Mouse (Mus musculus): ENCODE measurements around the gene Btbd9. TPM values are rescaled to one million over a fixed set of nuclear protein-coding genes. Genes with fewer than 3 reads are reported as not detected.

Btbd9 gene
- polyA plus RNA-seq, 1 experiment, result 80.3 TPM

DNA sequence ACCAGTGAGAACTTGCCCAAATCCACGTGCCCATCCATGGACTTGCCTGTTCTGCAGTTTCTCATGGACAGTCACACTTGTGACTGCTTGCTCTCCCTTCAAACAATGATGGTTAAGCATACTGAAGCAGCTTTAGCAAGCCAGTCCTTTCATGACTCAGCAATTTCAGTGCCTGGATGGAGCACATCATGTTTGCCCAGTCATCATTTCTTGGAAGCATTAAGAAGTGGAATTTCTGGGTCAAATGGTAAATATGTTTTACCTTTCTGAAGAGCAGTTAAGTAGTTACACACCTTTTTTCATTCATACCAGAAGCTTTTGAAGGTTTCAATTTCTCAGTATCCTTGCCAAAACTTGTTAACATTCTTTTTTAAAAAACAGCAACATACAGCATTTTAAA, 201.2 kb downstream of the Btbd9 start:
- peaks cover 13% of the 10 kb centered on the region for H3K4me1 ChIP-seq
- H3K36me3 ChIP-seq (replicated peaks; ENCODE audit: low read length), result no peaks in the 10 kb centered on the region
- H3K4me3 ChIP-seq (replicated peaks), result no peak overlapping the region
- H3K27me3 ChIP-seq (replicated peaks), result no peaks in the 10 kb centered on the region
- 0 out of 2 replicates have a peak, but pooled peaks cover 5% of the 10 kb centered on the region for H3K9me3 ChIP-seq
- no peak for TF ChIP-seq GATA1 (IDR thresholded peaks at IDR 0.05; ENCODE audit: borderline replicate concordance, low read length)
- TF ChIP-seq FLI1 (IDR thresholded peaks at IDR 0.05; ENCODE audit: low read length), result no peak

DNA sequence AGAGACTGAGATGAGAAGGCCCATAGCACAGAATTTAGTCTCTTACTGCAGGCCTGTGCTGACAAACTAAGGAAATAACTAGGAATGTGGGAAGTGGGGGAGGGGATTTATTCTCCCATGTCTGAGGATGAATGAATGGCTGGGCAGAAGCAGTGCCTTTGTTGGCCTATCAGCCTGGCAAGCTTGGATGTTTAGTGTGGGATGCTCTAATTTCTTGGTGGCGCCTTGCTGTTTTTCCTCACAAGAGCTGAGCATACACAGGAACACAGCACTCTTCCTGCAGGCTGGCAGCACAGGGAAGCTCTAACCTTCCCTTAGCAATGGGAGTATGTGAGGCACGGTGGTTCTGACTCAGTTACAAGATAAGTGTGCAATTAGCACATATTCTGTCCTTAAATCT, 207.7 kb downstream of the Btbd9 start:
- TF ChIP-seq GATA1 (IDR thresholded peaks at IDR 0.05; ENCODE audit: borderline replicate concordance, low read length) (no peak), FLI1 (IDR thresholded peaks at IDR 0.05; ENCODE audit: low read length) (no peak)
- no peaks in the 10 kb centered on the region for H3K36me3 ChIP-seq (replicated peaks; ENCODE audit: low read length)
- H3K9me3 ChIP-seq, result no peaks in the 10 kb centered on the region
- H3K4me1 ChIP-seq, result peaks cover 17% of the 10 kb centered on the region
- H3K27me3 ChIP-seq (replicated peaks), result no peaks in the 10 kb centered on the region
- H3K4me3 ChIP-seq (replicated peaks), result no peak overlapping the region

DNA sequence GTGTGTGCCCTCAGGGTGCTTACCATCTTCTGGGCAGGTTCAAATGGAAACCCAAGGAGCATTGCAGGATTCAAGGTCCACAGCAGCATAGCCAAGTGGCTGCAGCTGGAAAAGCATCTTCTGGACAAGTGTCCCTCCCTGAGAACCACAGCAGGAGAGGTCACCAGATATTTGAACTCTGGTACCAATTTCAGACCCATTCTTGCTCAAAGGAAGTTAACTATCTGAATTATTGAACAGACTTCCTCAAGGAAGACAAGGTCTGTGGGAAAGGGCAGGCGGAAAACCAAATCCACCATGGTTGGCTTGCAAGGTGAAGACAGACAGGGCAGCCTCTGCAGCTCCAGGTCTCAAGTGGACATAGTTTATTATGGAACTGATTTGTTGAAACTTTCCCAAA, 211.6 kb downstream of the Btbd9 start:
- no peak overlapping the region for H3K4me3 ChIP-seq (replicated peaks)
- H3K9me3 ChIP-seq, result no peaks in the 10 kb centered on the region
- TF ChIP-seq GATA1 (IDR thresholded peaks at IDR 0.05; ENCODE audit: borderline replicate concordance, low read length), result no peak
- no peak for TF ChIP-seq FLI1 (IDR thresholded peaks at IDR 0.05; ENCODE audit: low read length)
- peaks cover 24% of the 10 kb centered on the region for H3K4me1 ChIP-seq
- no peaks in the 10 kb centered on the region for H3K36me3 ChIP-seq (replicated peaks; ENCODE audit: low read length)
- peaks cover 2% of the 10 kb centered on the region for H3K27me3 ChIP-seq (replicated peaks)

DNA sequence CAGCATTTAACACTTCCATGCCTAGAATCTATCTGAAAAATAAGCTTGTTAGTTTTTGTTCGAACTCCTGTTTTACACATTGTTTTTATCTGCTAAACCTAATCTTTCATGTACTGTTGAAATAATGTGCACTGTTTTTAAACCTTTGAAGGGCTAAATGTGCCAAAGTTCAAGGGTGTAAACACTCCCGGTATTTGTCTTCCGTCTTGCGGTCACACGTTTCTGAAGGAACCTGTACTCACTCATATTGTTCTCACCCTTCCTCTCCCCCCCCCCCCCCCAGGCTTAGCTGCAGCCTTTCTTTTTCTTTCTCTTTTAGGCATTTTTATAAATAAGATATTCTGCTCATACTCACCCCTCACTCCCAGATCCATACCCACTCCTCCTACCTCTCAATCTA, 212.9 kb downstream of the Btbd9 start:
- Histone ChIP-seq H3K36me3 (replicated peaks; ENCODE audit: low read length) (no peaks in the 10 kb centered on the region), H3K27me3 (replicated peaks) (peaks cover 2% of the 10 kb centered on the region), H3K4me1 (peaks cover 28% of the 10 kb centered on the region), H3K9me3 (no peaks in the 10 kb centered on the region), H3K4me3 (replicated peaks) (no peak overlapping the region)
- no peak for TF ChIP-seq GATA1 (IDR thresholded peaks at IDR 0.05; ENCODE audit: borderline replicate concordance, low read length)
- TF ChIP-seq FLI1 (IDR thresholded peaks at IDR 0.05; ENCODE audit: low read length), result no peak

DNA sequence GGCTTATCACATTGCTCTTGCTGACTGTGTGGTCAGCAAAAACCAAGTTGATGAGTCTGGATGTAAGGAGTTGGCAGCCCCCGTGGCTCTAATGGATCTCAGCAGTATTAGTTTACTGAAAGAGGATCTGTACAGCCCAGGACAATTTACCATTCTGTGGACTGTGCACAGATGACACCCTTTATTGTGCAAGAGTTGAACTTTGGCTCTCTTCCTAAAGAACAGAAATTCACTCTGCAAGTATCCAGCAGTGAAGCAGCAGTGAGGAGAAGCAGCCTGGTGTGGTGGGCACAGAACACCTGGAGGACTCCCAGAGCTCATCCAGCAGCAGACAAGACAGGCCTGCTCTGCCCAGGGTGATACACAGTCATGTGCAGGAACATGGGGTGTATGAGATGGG, 215.6 kb downstream of the Btbd9 start:
- Histone ChIP-seq H3K9me3 (no peaks in the 10 kb centered on the region), H3K36me3 (replicated peaks; ENCODE audit: low read length) (no peaks in the 10 kb centered on the region), H3K27me3 (replicated peaks) (peaks cover 4% of the 10 kb centered on the region), H3K4me1 (peaks cover 39% of the 10 kb centered on the region), H3K4me3 (replicated peaks) (peak overlapping the region; percentile 20)
- no peak for TF ChIP-seq FLI1 (IDR thresholded peaks at IDR 0.05; ENCODE audit: low read length)
- TF ChIP-seq GATA1 (IDR thresholded peaks at IDR 0.05; ENCODE audit: borderline replicate concordance, low read length), result no peak

DNA sequence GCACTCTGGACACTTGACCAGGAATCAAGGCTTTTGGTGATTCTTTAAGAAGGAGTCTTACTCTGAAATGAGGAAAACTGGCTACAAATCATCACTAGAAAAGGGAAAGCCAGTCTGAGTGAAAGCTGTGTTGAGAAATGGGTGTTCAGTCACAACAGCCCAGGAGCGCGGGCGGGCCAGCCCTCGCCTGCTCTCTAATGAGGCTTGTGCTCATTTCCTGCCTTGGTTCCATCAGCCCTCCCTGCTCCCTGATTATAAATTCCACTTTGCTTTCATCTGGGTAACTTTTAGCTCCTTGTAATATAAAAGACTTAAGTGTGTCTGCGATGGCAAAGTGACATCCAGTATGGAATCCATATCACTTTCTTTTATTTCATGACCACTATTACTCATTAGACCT, 216.9 kb downstream of the Btbd9 start:
- Histone ChIP-seq H3K27me3 (replicated peaks) (peaks cover 4% of the 10 kb centered on the region), H3K4me1 (peaks cover 42% of the 10 kb centered on the region), H3K9me3 (no peaks in the 10 kb centered on the region), H3K36me3 (replicated peaks; ENCODE audit: low read length) (no peaks in the 10 kb centered on the region), H3K4me3 (replicated peaks) (no peak overlapping the region)
- TF ChIP-seq GATA1 (IDR thresholded peaks at IDR 0.05; ENCODE audit: borderline replicate concordance, low read length), result no peak
- TF ChIP-seq FLI1 (IDR thresholded peaks at IDR 0.05; ENCODE audit: low read length), result no peak

DNA sequence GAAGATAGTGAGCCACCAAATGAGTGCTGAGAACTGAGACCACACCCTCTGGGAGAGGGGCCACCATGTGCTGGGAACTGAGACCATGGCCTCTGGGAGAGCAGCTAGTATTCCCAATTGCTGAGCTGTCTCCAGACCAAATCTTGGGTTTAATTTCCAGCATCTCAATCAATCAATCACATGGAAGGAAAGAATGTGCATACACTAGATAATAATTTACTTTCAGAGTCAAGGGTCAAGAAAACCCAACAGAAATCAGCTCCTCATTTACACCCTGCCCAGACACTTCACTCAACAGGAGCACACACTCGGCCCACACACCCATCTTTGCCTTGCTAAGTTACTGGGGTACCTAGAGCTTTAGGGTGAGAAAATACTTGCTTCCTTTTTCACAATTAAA, 220.9 kb downstream of the Btbd9 start:
- TF ChIP-seq GATA1 (IDR thresholded peaks at IDR 0.05; ENCODE audit: borderline replicate concordance, low read length) (no peak), FLI1 (IDR thresholded peaks at IDR 0.05; ENCODE audit: low read length) (no peak)
- no peaks in the 10 kb centered on the region for H3K9me3 ChIP-seq
- peaks cover 30% of the 10 kb centered on the region for H3K4me1 ChIP-seq
- H3K4me3 ChIP-seq (replicated peaks), result no peak overlapping the region
- H3K36me3 ChIP-seq (replicated peaks; ENCODE audit: low read length), result no peaks in the 10 kb centered on the region
- peaks cover 3% of the 10 kb centered on the region for H3K27me3 ChIP-seq (replicated peaks)

DNA sequence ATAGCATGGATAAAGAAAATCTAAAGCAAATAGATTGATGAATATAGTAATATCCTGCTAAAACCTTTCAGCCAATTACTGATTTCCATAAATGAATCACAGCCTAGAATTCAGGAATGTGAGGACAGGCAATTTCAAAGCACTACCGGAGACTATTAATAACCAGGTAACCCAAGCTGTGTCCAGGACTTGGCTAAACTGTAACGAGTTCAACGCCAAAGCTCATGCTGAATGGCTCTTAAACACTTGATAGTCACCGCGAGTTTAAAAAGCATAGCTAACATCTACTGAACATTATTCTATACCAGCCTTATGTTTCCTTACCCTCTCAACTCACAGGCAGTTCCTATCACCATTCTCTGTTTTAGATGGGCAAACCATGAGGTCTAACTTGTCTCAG, 221.9 kb downstream of the Btbd9 start:
- peaks cover 29% of the 10 kb centered on the region for H3K4me1 ChIP-seq
- no peaks in the 10 kb centered on the region for H3K36me3 ChIP-seq (replicated peaks; ENCODE audit: low read length)
- no peak overlapping the region for H3K4me3 ChIP-seq (replicated peaks)
- TF ChIP-seq FLI1 (IDR thresholded peaks at IDR 0.05; ENCODE audit: low read length) (no peak), GATA1 (IDR thresholded peaks at IDR 0.05; ENCODE audit: borderline replicate concordance, low read length) (no peak)
- H3K9me3 ChIP-seq, result no peaks in the 10 kb centered on the region
- peaks cover 3% of the 10 kb centered on the region for H3K27me3 ChIP-seq (replicated peaks)

DNA sequence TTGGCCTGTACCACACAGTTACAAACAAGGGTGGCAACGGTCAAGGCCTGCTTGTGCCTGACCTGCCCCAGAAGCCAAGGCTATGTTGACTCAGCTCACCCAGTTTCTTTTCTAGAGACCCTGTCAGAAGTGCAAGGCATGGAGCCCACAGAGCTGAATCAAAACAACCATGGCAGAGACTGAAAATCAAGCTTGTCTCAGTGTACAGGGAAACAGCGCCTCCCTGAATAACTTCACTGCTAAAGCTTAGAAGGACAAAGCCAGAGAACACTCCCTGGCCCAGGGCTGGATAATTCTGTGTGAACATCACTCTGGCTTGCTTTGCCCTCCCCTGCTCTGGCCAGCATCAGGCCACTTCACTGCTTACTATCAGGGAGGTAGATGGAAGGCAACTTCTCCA, 228.3 kb downstream of the Btbd9 start:
- no peak for TF ChIP-seq FLI1 (IDR thresholded peaks at IDR 0.05; ENCODE audit: low read length)
- TF ChIP-seq GATA1 (IDR thresholded peaks at IDR 0.05; ENCODE audit: borderline replicate concordance, low read length), result no peak
- Histone ChIP-seq H3K4me1 (peaks cover 45% of the 10 kb centered on the region), H3K27me3 (replicated peaks) (peaks cover 2% of the 10 kb centered on the region), H3K4me3 (replicated peaks) (no peak overlapping the region), H3K9me3 (no peaks in the 10 kb centered on the region), H3K36me3 (replicated peaks; ENCODE audit: low read length) (no peaks in the 10 kb centered on the region)

DNA sequence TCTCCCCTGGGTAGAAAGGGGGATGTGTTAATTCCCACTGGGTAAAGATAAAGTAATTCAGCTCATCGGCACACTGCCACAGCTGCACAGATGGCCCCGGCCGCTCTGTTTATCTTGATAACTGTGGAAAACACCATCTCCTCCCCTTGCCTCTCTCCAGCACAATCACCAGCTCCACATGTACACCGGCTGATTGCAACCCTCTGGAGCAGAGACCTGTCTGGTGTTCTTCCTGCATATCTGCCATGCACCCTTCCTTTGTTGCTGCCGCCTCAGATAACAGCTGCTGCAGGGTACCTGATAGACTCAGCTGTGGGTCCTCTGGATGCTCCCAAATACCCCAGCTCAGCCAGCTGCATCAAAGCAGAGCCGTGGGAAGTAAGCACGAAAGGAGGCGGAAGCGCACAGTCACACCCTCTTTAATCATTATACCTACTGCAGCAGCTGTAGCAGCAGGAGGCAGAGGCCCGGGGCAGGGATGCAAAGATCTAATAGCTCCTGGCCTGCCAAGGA, 229.1 kb downstream of the Btbd9 start:
- no peak for TF ChIP-seq FLI1 (IDR thresholded peaks at IDR 0.05; ENCODE audit: low read length)
- TF ChIP-seq GATA1 (IDR thresholded peaks at IDR 0.05; ENCODE audit: borderline replicate concordance, low read length), result no peak
- Histone ChIP-seq H3K9me3 (no peaks in the 10 kb centered on the region), H3K27me3 (replicated peaks) (no peaks in the 10 kb centered on the region), H3K36me3 (replicated peaks; ENCODE audit: low read length) (no peaks in the 10 kb centered on the region), H3K4me1 (peaks cover 54% of the 10 kb centered on the region), H3K4me3 (replicated peaks) (no peak overlapping the region)

DNA sequence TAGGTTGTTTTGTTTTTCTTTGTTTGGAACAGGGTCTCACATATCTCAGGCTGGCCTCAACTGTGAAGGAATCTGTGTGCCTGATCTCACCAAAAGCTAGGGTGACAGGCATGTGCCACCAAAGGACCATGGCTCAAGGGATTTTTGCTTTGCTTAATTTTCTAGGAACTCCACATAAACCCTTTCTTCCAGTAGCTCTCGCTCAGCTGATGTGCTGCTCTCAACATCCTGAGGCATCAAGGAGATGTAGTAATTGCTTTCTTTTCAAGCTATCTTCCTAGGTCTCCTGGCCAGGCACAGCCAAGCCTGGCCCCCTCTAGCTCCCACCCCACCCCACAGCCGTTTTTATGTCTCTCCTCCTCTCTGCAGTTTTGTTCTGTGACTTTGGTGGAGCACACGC, 231.3 kb downstream of the Btbd9 start:
- H3K9me3 ChIP-seq, result no peaks in the 10 kb centered on the region
- no peaks in the 10 kb centered on the region for H3K27me3 ChIP-seq (replicated peaks)
- peaks cover 66% of the 10 kb centered on the region for H3K4me1 ChIP-seq
- H3K4me3 ChIP-seq (replicated peaks), result no peak overlapping the region
- no peaks in the 10 kb centered on the region for H3K36me3 ChIP-seq (replicated peaks; ENCODE audit: low read length)
- no peak for TF ChIP-seq FLI1 (IDR thresholded peaks at IDR 0.05; ENCODE audit: low read length)
- no peak for TF ChIP-seq GATA1 (IDR thresholded peaks at IDR 0.05; ENCODE audit: borderline replicate concordance, low read length)

Measured in megakaryocyte, embryonic 14.5 days (primary cell).